Mouse (Mus musculus): ENCODE measurements around the gene 4930562C15Rik. TPM values are rescaled to one million over a fixed set of nuclear protein-coding genes. Genes with fewer than 3 reads are reported as not detected.

4930562C15Rik gene
- total and polyA plus RNA-seq, 3 experiments, result 0.12 to 0.21 TPM; not detected in 1

DNA sequence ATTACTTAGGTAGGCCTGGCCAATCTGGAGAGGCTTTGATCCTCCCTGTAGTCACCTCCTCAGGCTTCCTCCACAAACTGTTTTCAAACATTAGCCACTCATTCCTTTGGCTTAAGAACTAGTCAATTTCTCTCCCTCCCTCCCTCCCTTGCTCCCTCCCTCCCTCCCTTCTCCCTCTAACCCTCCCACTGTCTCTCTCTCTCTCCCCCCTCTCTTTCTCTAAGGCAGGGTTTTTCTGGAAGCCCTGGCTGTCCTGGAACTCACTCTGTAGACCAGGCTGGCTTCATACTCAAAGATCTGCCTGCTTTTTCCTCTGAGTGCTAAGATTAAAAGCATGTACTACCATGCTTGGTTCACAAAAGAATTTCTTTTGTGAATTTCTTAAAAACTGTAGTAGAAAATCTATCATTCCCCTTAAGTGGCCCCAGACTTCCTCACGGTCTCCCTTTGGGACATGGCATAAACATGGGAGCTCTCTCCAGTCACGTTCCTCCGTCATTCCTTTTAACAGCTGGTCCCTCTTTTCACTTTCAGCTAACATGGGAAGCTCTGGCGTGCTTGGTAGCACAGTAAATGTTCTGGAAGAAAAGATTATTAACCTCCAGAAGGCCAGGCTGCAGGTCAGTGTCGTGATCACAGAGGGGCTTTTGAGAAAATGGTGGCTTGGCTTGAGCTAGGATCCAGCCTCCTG lies 15.9 kb downstream of the 4930562C15Rik start:
- no peak for DNase-seq (ENCODE audit: low read depth, low spot score)
- TF ChIP-seq EP300 (IDR thresholded peaks at IDR 0.05; ENCODE audit: low read depth in 1 of 2, low read length in 2 of 2) (no peak), USF2 (IDR thresholded peaks at IDR 0.05; ENCODE audit: borderline replicate concordance in 1 of 2, insufficient read depth in 1 of 2, low read depth in 1 of 2, low read length in 2 of 2) (no peak), E2F4 (IDR thresholded peaks at IDR 0.05; ENCODE audit: borderline replicate concordance, low read depth, low read length) (no peak), ZNF384 (IDR thresholded peaks at IDR 0.05; ENCODE audit: low read depth, low read length) (no peak), CHD1 (IDR thresholded peaks at IDR 0.05; ENCODE audit: low read depth, low read length) (no peak), MAX (IDR thresholded peaks at IDR 0.05; ENCODE audit: low read length) (no peak), ZC3H11A (IDR thresholded peaks at IDR 0.05; ENCODE audit: low read depth, low read length) (no peak), GATA1 (IDR thresholded peaks at IDR 0.05; ENCODE audit: low read depth, low read length) (no peak), POLR2AphosphoS2 (IDR thresholded peaks at IDR 0.05; ENCODE audit: low read length) (no peak), ELF1 (IDR thresholded peaks at IDR 0.05; ENCODE audit: low read depth, low read length) (no peak), POLR2AphosphoS5 (IDR thresholded peaks at IDR 0.05; ENCODE audit: borderline replicate concordance, low read depth, low read length) (no peak), GABPA (IDR thresholded peaks at IDR 0.05; ENCODE audit: low read depth, low read length) (no peak)
- Histone ChIP-seq H3K4me3 (ENCODE audit: control insufficient read depth in 1 of 2, insufficient read depth in 1 of 2, low read depth in 2 of 2, low read length in 2 of 2) (no peak overlapping the region), H3K4me1 (ENCODE audit: control insufficient read depth in 1 of 2, insufficient read depth in 2 of 2, low read length in 2 of 2) (no peaks in the 10 kb centered on the region), H3K9ac (ENCODE audit: control insufficient read depth, low read depth, low read length, poor library complexity, severe bottlenecking) (no peak overlapping the region), H3K27ac (ENCODE audit: control insufficient read depth, low read depth, low read length) (no peak overlapping the region), H3K36me3 (ENCODE audit: control insufficient read depth in 1 of 2, insufficient read depth in 2 of 2, low read length in 2 of 2) (no peaks in the 10 kb centered on the region), H3K79me2 (ENCODE audit: control insufficient read depth, insufficient read depth, low read length, poor library complexity) (no peaks in the 10 kb centered on the region), H3K9me3 (replicated peaks; ENCODE audit: insufficient read depth, low read length) (no peaks in the 10 kb centered on the region), H3K27me3 (ENCODE audit: control insufficient read depth in 1 of 2, insufficient read depth in 2 of 2, low read length in 2 of 2) (peaks cover 0 to 8% of the 10 kb centered on the region in 2 experiments; a peak in 2 of 4 replicates)

DNA sequence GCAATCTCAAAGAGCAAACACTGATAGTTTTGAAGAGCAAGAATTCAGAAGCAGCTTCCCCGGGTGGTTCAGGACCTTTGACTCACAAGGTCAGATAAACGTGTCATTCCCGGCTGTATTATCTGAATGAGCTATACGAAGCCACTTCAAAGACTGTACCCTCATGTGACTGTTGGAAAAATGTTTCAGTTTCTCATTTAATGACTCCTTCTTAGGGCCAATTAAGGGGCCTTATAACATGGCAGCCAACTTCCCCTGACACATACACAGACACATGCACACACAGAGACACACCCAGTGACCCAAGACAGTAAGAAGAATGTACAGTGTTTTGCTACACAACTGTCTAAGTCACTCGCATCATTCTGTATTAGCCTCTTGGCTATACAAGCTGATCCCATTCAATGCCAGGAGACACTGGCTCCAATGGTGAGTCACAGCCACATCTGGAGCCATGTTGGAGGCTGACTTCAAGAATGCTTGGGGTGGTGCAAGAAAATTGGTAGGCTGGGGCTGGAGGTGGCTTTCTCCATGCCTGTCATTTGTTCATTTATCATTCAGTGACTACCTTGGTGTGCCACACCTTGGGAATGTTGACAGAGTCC lies 19.9 kb downstream of the 4930562C15Rik start:
- Histone ChIP-seq H3K9me3 (replicated peaks; ENCODE audit: insufficient read depth, low read length) (no peaks in the 10 kb centered on the region), H3K27me3 (ENCODE audit: control insufficient read depth in 1 of 2, insufficient read depth in 2 of 2, low read length in 2 of 2) (peaks cover 0 to 5% of the 10 kb centered on the region in 2 experiments; a peak in 2 of 4 replicates), H3K4me1 (ENCODE audit: control insufficient read depth in 1 of 2, insufficient read depth in 2 of 2, low read length in 2 of 2) (no peaks in the 10 kb centered on the region), H3K79me2 (ENCODE audit: control insufficient read depth, insufficient read depth, low read length, poor library complexity) (no peaks in the 10 kb centered on the region), H3K36me3 (ENCODE audit: control insufficient read depth in 1 of 2, insufficient read depth in 2 of 2, low read length in 2 of 2) (no peaks in the 10 kb centered on the region), H3K4me3 (ENCODE audit: control insufficient read depth in 1 of 2, insufficient read depth in 1 of 2, low read depth in 2 of 2, low read length in 2 of 2) (no peak overlapping the region), H3K9ac (ENCODE audit: control insufficient read depth, low read depth, low read length, poor library complexity, severe bottlenecking) (no peak overlapping the region), H3K27ac (ENCODE audit: control insufficient read depth, low read depth, low read length) (no peak overlapping the region)
- no peak for DNase-seq (ENCODE audit: low read depth, low spot score)
- no peak for TF ChIP-seq MXI1 (IDR thresholded peaks at IDR 0.05; ENCODE audit: low read depth, low read length)
- no peak for TF ChIP-seq USF2 (IDR thresholded peaks at IDR 0.05; ENCODE audit: borderline replicate concordance in 1 of 2, insufficient read depth in 1 of 2, low read depth in 1 of 2, low read length in 2 of 2)
- TF ChIP-seq RCOR1 (IDR thresholded peaks at IDR 0.05; ENCODE audit: low read depth, low read length), result no peak
- no peak for TF ChIP-seq MAZ (IDR thresholded peaks at IDR 0.05; ENCODE audit: low read depth, low read length)
- no peak for TF ChIP-seq SIN3A (IDR thresholded peaks at IDR 0.05; ENCODE audit: low read length)
- no peak for TF ChIP-seq EP300 (IDR thresholded peaks at IDR 0.05; ENCODE audit: low read depth in 1 of 2, low read length in 2 of 2)
- TF ChIP-seq CTCF (IDR thresholded peaks at IDR 0.05 in 2 of 3, conservative IDR thresholded peaks at IDR 0.05 in 1 of 3; ENCODE audit: control insufficient read depth in 1 of 3, insufficient read depth in 1 of 3, low read depth in 2 of 3, low read length in 3 of 3, poor library complexity in 1 of 3, severe bottlenecking in 1 of 3), result no peak
- TF ChIP-seq POLR2AphosphoS5 (IDR thresholded peaks at IDR 0.05; ENCODE audit: borderline replicate concordance, low read depth, low read length), result no peak
- no peak for TF ChIP-seq MYC (IDR thresholded peaks at IDR 0.05; ENCODE audit: low read depth, low read length)
- TF ChIP-seq BHLHE40 (IDR thresholded peaks at IDR 0.05; ENCODE audit: borderline replicate concordance, low read depth, low read length), result no peak
- TF ChIP-seq CHD1 (IDR thresholded peaks at IDR 0.05; ENCODE audit: low read depth, low read length), result no peak
- no peak for TF ChIP-seq E2F4 (IDR thresholded peaks at IDR 0.05; ENCODE audit: borderline replicate concordance, low read depth, low read length)
- TF ChIP-seq KAT2A (conservative IDR thresholded peaks at IDR 0.05; ENCODE audit: low read depth, low read length), result no peak
- no peak for TF ChIP-seq JUND (IDR thresholded peaks at IDR 0.05; ENCODE audit: low read depth, low read length)
- TF ChIP-seq GATA1 (IDR thresholded peaks at IDR 0.05; ENCODE audit: low read depth, low read length), result no peak
- TF ChIP-seq RAD21 (IDR thresholded peaks at IDR 0.05; ENCODE audit: low read depth, low read length), result no peak
- TF ChIP-seq NELFE (IDR thresholded peaks at IDR 0.05; ENCODE audit: low read depth, low read length), result no peak
